Mouse (Mus musculus) cerebellum, adult 2 months (tissue): Measurements from ENCODE around the gene Dact1.

Experiments
- CTCF ChIP-seq: fragments of 200-500 bp; IDR thresholded peaks from 2 replicates; pipeline ENCODE4 v1.5.1; 2011; ENCODE audit warnings: low read depth, mild to moderate bottlenecking, control low read depth, low read length, moderate library complexity, borderline replicate concordance; ENCODE audit not compliant: insufficient read depth
- POLR2A ChIP-seq: fragments of 200-500 bp; IDR thresholded peaks from 2 replicates; pipeline ENCODE4 v1.6.1; 2011; ENCODE audit warnings: low read length, control low read depth, borderline replicate concordance; ENCODE audit not compliant: insufficient read depth

GRCm38 (mm10) chr12:71319536-71319935 lies 9.9 kb downstream of the Dact1 start:
- TF ChIP-seq POLR2A (no peak), CTCF (no peak)
